Mouse (Mus musculus): Measurements from ENCODE around the gene Trim8.
A peak's percentile ranks its signal among the peaks of the same experiment; 100 is the strongest.

The Trim8 gene

GRCm38 (mm10) chr19:46523480-46524151 is 22.1 kb downstream of the Trim8 start:
- peak; percentile 71 for DNase-seq (ENCODE audit: low spot score)

- no peak for DNase-seq (ENCODE audit: low spot score)
These were observed 22.6 kb downstream of the Trim8 start for GRCm38 (mm10) chr19:46524152-46524544.

GRCm38 (mm10) chr19:46524601-46525321 is 23.3 kb downstream of the Trim8 start:
- DNase-seq (ENCODE audit: low spot score): peak; percentile 57

- DNase-seq (ENCODE audit: low spot score): no peak
These were observed 24.5 kb downstream of the Trim8 start for GRCm38 (mm10) chr19:46525691-46526631.

GRCm38 (mm10) chr19:46527632-46528528 is 26.4 kb downstream of the Trim8 start:
- DNase-seq (ENCODE audit: low spot score): no peak

- peak; percentile 67 for DNase-seq (ENCODE audit: low spot score)
These were observed 27.2 kb downstream of the Trim8 start for GRCm38 (mm10) chr19:46528529-46529213.

- no peak for DNase-seq (ENCODE audit: low spot score)
These were observed 28.3 kb downstream of the Trim8 start for GRCm38 (mm10) chr19:46529601-46530448.

DNA sequence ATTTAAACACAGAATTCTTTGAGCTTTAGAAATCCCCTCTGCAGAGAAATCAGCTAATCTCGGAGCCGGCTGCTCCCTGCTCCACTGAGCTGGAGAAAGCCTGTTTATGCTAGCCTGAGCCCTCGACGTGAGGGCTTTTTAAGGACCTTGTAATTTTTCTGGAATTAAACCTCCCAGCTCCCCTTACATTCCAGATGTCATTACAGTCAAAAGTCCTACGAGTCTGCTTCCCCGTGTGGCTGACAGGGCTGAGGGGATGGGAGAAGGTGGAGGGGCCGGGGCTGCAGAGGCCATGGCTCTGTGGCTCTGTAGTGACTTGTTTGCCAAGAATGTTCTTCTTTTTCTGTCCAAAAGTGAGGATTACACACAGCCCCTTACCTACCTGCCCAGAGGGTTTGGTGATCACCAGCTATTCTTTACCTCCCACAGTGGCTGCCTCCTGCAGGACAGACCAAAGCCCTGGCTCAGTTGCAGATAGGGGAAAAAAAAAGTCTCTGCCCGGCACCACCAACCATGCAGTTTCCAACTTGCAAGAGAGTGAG is 29.0 kb downstream of the Trim8 start:
- DNase-seq (ENCODE audit: low spot score): no peak

DNA sequence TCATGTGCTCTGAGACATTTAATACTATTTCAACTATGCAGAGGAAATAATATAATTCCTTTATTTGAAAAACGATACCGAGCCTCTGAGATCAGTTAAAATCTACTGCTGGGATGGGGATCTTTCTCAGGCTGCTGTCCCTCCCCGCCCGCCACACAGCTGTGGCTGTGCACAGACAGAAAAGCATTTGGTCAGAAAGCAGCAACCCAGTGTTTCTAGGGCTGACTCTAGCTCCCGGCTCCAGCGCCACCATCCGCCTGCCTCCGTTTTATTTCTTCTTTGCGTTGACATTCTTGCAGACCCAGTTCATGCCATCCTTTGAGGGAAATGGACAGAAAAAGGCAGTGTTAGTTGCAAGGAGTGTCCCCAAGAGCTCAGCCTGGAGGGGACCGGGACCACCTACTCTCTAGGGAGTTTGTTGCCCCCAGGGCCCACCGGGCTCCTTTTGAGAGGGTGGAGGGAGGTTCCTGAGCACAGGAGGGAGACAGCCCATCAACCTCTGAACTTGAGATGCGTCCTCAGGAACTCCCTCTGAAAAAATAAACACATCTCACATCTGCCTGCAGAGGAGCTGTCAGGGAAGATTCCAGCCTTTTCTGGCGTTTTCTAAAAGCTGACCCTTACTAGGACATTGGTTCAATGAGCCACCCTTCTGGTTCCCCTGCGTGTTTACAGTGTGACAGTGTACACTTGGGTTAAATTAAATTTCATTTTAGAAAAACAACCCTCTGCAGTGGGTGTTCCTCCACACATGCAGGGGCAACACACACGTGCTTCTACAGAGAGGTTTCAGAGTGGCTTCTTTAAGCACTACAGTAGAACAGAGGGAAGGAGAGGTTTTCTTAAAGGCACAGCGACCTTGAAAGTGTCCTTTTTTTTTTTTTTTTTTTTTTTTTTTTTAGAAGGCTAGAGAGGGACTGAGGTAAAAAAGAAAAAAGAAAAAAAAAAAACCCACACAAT is 29.8 kb downstream of the Trim8 start:
- no peak for DNase-seq (ENCODE audit: low spot score)

DNA sequence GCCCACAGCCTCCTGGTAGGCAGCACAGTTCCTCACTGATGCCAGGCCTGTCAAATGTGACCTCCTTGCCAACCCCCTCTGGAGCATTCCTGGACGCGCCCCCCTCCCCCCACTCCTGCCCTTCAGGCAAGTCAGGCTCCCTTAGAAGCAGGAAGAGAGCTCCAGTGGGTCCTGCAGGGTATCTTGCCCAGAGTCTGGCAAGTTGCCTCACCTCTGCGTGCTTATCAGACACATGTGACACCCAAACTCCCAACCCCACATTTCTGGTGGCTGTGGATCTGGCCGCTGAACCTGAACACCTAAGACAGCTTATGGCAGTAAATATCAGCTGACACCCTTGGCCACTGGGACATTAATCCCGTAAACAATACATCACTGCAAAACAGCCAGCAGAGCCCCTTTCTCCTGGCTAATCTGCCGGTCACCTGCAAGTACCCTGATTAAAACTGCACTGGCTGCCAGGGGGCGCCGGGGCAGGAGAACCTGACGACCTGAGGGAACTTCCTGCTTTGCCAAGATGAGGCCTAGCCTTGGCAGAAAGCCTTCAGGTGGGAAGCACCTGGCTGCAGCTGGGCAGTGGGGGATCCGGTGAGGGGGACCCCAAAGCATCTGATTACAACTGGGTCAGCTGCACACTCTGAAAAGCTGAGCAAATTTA is 30.7 kb downstream of the Trim8 start:
- peak; percentile 54 for DNase-seq (ENCODE audit: low spot score)

DNA sequence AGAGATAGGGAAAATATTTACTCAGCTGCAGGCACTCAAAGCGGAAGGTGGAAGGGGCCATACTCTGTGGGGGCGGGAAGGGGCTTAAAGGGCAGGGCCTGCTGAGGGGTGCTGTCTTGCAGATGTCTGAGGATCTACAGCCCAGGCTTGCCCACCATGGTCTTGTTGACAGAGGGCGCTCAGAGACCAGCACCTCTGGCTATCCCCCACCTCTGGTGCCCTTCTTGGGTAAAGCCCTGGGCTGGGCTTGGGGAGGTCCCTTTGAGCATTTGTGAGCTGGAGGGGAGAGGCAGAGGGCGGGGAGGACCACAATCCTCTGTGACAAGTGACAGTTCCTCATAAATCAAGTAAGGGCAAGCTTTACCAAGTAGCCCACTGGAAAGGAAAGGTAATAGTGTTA is 31.6 kb downstream of the Trim8 start:
- no peak for DNase-seq (ENCODE audit: low spot score)

GRCm38 (mm10) chr19:46533525-46533924 is 32.0 kb downstream of the Trim8 start:
- no peak for DNase-seq (ENCODE audit: low spot score)

DNA sequence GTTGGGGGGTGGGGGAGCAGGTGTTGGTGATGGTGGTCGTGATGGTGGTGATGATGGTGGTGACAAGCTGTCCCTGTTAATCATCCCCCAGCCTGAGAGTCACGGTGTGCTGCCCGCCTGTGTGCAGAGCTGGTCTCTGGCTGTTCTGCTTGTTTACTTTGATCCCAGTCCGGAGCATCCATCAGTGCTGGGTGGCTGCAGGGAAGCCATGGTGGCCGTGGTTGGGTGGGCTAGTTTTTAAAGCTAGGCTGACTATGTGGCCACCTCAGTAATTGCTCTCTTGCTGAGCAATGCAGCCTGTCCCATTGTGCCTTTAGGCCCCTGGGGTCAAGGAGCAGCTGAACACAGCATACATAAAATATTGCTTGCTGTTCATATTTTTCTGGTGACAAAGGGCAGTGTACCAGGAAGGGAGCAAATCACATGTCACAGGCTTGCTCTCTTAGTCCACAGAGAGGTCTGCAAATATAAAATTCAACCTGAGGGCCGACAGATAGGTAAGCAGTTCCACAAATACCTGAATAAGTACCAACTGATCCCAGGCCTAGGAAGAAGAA is 33.1 kb downstream of the Trim8 start:
- no peak for DNase-seq (ENCODE audit: low spot score)

GRCm38 (mm10) chr19:46537357-46537756 is 35.9 kb downstream of the Trim8 start:
- no peak for DNase-seq (ENCODE audit: low spot score)

DNA sequence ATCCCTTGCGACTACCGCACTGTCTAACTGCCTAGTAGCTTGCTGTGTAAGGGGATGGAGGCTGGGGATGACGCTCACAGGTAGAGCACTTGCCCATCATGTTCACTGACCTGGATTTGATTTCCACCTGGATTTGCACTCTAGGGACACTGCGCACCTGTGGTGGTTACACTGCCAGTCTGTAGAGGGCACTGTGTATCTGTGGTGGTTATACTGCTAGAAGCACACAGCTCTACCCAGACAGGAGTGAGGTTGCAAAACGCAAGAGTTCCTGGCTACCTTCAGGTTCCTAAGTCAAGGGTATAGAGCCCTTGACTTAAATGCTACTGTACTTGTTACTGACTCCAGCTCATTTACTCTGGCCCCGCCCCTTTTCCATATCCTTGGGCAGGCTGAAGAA is 36.7 kb downstream of the Trim8 start:
- no peak for DNase-seq (ENCODE audit: low spot score)

DNA sequence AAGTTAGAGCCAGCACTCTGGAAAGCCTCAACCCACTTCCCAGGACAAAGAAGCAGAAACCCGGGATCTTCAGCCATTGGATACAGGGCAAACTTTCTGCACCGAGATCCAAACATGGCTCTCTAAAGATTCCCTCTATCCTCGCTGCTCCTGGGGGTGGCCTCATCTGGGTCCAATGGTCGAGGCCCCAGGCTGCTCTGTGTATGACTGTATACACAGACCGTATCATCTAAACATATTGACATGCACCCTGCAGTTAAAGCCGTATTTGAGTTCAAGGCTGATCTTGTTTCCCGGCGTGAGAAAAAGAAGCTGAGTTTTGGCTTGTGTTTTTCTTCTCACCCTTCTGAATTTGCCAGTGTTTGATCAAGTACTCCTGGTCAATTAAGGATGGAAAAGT is 41.2 kb downstream of the Trim8 start:
- DNase-seq (ENCODE audit: low spot score): no peak

- DNase-seq (ENCODE audit: low spot score): no peak
These were observed 46.1 kb downstream of the Trim8 start for GRCm38 (mm10) chr19:46547565-46547964.

DNA sequence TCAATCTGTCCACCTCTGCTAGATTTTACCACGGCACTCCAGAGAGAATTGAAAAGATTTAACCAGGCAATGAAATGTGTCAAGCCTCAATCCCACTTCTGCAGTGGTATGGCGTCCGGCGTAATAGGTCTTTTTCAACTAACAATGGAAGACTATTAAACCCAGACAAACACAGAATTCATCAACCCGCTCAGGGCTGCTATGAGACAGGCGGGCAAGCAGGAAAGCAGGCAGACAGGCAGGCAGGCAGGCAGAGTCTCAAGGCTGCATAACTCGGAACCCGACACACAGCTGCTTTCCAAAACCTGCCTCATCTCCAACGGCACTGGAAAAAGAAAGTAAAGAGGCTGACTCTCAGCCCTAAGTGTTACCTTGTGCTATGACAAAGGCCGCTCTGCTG is 46.6 kb downstream of the Trim8 start:
- no peak for DNase-seq (ENCODE audit: low spot score)

Data from ovary, postnatal 36 days (tissue).